Mouse (Mus musculus) liver, embryonic 14.5 days (tissue): Measurements from ENCODE around the gene Odf2l.

Experiments used
- CTCF ChIP-seq: IDR thresholded peaks from 2 replicates; pipeline ENCODE4 v1.5.1; 2016; ENCODE audit warnings: antibody characterized with exemption, low read depth, control low read depth
- EP300 ChIP-seq: IDR thresholded peaks from 2 replicates; pipeline ENCODE4 v1.6.1; 2016; ENCODE audit warnings: antibody characterized with exemption, low read depth

GRCm38 (mm10) chr3:145147952-145148351 is 29.6 kb downstream of the Odf2l start:
- TF ChIP-seq EP300 (no peak), CTCF (no peak)
